Mouse (Mus musculus): ENCODE results near the gene Actg1.

The Actg1 gene

GRCm38 (mm10) chr11:120347791-120348683 is at the start of gene Actg1:
Gene Actg1, minus strand, starts transcription at chr11:120348542.
- DNase-seq = peak; percentile 94

- no peak for DNase-seq
Observed at GRCm38 (mm10) chr11:120397602-120398001, 49.3 kb upstream of the Actg1 start.

GRCm38 (mm10) chr11:120395661-120396060 is 47.3 kb upstream of the Actg1 start:
- DNase-seq = no peak

DNA sequence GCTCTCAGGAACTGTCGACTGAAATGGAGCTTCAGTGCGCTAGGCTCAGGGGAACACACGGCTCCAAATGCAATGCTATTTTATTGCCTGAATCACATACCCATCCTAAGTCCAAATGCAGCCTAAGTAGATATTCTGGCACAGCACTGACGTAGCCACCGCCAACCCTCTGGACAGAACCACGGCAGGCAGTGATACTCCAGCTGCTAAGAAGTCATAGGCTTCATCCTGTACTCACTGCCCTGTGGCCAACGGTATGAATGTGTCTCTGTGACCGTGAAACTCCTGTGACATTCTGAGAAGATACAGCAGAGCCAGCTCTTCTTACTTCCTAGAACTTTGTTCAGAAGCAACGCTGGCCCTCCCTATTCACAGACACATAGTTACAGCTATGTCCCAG is 40.2 kb upstream of the Actg1 start:
- DNase-seq = no peak

DNA sequence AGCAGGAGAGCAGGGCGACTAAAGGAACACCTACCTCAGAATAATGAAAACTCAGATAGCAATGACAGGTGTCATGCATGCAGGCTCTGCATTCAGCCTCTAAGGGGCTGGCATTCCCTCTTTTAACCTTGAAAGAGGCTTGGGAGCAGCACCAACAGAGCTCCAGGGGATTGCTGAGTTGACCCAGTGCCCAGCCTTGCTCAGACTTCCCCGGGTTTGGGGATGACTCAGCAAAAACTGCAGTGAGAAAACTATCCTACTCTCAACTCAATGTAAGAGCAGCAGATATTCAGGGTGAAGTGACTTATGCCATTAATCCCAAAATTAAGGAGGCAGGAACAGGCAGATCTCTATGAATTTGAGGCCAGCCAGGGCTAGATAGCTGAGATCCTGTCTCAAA is 38.8 kb upstream of the Actg1 start:
- DNase-seq = no peak

GRCm38 (mm10) chr11:120386632-120387031 is 38.3 kb upstream of the Actg1 start:
- DNase-seq = no peak

DNA sequence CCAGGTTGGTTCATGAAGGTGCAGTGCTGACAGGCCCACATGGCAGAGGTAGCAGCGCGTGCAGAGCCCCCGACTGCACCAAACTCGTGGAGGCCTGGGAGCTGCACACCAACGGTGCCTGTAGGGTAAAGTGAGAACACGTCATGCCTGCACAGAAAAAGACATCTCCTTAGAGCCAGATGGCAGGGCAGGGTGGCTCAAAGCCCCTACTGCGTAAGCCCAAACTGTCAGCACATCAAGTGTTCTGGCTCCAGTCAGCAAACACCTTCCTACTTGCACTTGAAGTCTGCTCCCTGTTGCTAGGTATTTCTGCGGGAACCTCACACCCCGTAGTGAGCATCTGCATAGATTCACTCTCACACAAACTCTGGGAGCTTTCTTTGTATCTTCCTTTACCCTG is 34.2 kb upstream of the Actg1 start:
- no peak for DNase-seq

GRCm38 (mm10) chr11:120381157-120381556 is 32.8 kb upstream of the Actg1 start:
- no peak for DNase-seq

GRCm38 (mm10) chr11:120380271-120380670 is 31.9 kb upstream of the Actg1 start:
- DNase-seq = no peak

DNA sequence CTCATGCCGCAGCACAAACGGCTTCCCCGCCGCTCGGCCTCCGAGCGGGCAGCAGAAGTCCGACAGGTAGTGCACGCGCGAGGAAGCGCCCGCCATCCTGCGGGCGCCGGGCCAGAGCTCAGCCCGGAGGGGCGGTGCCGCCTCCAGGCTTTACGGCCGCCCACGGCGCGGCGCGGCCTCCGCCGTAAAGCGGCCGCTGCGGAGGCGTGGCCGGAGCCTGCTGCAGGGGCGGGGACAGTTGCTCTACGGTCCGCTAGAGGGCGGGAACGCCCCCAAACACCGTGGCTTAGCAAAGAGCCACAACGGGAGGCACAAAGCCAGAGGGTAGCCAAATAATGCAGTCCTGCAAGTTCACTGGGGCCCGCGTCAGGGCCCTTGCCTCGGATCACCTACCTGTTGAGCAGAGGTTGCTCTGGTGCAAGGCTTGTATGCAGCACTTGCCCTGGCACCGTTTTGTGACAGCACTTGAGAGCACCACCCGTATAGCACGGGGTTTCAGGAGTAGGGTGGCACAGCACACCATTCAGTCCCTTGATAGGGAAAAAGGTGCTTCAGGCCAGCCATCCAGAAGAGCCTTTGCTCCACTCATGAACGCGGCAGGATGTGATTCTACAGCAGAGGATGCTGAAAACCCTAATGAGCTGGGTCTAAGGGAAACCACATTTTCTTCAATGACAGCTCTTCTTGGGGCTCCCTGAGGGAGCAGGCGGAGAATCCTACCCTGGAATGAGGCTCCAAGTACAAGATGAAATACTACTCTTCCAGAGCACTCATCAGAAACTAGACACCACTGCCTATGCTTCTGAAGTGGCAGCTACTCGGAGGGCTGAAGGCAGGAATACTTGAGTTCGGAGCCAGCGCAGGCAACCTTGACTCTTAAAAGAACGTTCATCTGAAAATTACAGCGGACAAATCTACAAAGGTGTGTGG is 30.5 kb upstream of the Actg1 start, which contains the start of gene Faap100:
TSS of gene Faap100 (minus strand) at position 154 of the 930 bp plus-strand sequence.
- peak; percentile 95 for DNase-seq

GRCm38 (mm10) chr11:120378031-120378610 is 29.8 kb upstream of the Actg1 start:
- peak; percentile 83 for DNase-seq

GRCm38 (mm10) chr11:120377337-120377736 is 29.0 kb upstream of the Actg1 start:
- no peak for DNase-seq

DNA sequence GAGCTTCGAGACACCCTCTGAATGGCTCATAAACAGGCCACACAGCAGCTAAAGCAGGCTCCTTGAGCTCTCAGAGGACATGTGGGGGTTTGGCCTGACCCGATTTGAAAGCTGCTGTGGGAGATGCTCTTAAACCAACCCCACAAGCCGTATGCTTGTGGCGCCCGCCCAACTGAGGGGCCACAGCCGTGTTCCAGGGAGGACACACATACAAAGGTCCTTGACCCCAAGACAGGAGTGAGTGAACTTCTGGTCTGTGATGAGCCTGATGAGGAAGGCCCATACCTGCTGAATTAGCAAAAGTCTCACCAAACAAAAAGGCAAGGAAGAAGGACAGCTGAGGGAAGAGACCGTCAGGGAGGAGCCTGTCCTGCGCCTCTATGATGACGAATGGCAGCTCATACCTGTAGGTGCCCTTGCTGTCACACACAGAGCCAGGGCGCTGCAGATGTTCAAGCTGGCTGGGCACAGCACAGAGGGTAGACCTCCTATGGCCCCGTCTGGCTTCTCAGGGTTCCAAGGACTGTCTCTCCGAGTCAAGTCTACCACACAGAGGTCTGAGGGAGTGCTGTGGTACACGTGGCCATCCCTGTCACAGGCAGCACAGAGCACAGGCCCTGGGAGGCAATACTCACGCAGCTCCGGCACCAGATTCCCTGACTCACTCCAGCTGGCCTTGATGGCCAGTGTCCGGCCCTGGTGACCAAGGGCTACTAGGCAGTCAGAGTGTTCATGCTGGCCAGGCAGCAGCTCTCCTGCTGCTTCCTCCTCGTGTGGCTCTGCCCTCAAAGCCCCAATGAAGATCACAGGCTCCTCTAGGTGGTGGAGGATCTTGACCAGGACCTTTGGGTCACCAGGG is 28.2 kb upstream of the Actg1 start:
- DNase-seq = no peak

DNA sequence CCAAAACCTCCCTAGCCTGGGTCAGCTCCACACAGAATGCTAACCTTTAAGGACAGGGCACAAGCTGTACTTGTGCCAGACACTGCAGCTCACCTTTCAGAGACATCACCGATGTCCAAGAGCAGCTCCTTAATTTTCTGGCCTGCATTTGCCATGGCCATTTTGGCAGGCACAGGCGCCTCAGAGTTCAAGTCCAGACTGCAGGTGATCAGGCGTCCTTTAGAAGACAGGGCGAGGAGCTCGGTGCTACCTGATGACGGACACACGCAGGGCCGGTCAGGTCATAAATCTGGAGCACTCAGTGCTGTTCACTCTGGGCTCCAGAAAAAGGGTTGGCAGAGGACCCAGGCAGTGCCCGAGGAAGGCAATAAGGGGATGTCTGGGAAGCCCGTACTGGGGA is 27.0 kb upstream of the Actg1 start:
- DNase-seq = no peak

GRCm38 (mm10) chr11:120373820-120374586 is 25.7 kb upstream of the Actg1 start:
- peak; percentile 44 for DNase-seq

GRCm38 (mm10) chr11:120373025-120373424 is 24.7 kb upstream of the Actg1 start:
- DNase-seq = no peak

DNA sequence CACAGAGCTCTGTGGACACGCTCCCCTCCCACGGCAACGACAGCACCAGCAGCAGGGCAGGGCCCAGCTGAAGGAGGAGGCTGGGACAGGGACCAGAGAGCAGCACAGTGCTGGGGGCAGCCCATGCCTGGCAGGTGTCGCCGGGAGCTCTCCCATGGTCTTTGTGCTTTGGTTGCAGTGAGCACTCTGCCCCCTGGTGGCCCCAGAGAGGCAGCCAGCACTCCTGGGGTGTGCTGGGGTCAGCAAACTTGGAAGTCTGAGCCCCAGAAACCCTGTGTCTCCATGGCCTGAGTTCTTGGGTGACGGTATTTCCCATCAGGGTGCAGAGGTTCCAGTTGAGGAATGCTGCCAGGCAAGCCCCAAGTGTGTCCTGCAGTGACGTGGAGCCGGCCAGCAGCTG is 21.3 kb upstream of the Actg1 start:
- DNase-seq = peak; percentile 81

- no peak for DNase-seq
Observed at GRCm38 (mm10) chr11:120366443-120367027, 18.2 kb upstream of the Actg1 start.

DNA sequence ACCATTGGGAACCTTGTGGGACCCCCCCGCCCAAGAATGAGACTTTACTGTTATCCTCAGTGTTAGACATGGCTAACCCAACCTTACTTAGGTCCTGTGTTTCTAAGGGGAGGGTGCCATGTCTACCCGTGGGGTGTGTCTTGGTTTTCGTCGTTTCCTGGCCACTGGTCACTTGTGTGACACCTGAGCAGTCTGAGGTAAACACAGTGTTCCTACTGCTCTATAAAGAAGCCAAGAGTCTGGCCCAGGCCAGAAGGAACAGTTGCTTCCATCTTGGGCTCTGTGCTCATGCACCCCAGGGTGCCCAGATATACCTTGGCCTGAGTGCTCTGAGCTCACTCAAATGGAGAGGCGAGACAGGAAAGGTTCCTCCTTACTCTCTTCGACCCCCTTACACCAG is 14.5 kb upstream of the Actg1 start:
- DNase-seq = no peak

DNA sequence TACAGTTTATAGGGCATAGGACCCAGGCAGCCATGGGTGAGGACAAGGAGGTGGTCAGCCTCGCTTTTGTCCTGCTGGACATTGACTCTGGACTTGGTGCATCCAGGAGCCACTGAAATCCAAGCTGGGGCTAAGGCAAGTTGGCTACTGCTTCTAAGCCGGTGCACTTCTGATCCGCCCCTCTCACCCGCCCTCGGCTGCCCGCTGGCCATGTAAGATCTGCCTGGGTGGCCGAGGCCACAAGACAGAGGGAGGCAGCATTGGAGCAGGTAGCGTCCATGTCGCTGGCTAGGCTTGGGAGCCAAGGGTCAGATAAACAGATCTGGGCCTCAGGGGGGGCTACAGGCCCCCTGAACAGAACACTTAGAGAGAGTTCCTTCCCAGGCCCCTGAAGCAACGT is 13.0 kb upstream of the Actg1 start, which contains the start of gene Fscn2:
TSS of gene Fscn2 (plus strand) at position 240 of the 400 bp plus-strand sequence.
- no peak for DNase-seq

DNA sequence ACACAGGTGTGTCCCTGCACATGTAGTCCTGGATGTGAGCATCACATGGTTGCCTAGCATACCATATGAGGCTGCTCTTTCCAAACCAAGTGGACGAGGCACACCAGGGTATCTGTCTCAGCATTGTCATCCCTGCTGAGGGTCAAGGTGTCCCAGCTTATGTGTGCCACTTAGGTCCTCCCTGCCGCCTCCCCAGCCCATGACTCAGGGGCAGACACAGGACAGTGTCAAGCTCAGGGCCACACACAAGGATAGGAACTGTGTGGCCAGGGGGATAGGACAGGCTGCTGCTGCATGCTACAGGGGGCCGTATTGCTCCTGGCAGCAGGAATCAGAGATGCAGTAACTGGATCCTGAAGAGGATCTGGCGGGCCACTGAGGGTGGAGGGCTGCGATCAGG is 12.4 kb upstream of the Actg1 start:
- DNase-seq = no peak

Measured in kidney, postnatal 14 days (tissue).